Mouse (Mus musculus): Measurements from ENCODE around the gene Man1a. TPM values are rescaled to one million over a fixed set of nuclear protein-coding genes. Genes with fewer than 3 reads are reported as not detected.
A peak's percentile ranks its signal among the peaks of the same experiment; 100 is the strongest.

Gene Man1a
- polyA plus RNA-seq, 1 experiment from 2014 or later, result 12.6 TPM

DNA sequence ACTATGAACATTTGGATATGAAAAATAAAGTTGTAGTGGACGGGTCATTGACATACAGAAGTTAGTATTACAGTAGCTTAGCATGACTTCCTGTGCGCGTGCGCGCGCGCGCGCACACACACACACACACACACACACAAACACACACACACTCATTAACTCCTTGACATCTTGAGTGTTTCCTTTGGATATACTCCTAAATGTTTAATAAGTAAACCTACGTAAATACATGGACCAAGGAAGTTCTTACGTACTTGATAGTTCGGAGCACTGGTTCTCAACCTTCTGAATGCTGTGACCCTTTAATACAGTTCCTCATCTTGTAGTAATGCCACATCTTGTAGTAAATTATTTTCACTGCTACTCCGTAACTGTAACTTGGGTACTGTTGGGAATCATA, 79.1 kb downstream of the Man1a start:
- WGBS, result 94% methylated on average over 13 of the region's 13 CpGs
- H3K4me3 ChIP-seq (ENCODE audit: low read depth, low read length), result no peak overlapping the region
- no peak overlapping the region for H3K4me2 ChIP-seq
- H3K27ac ChIP-seq (ENCODE audit: low read depth, low read length), result no peak overlapping the region
- ATAC-seq (replicated peaks; ENCODE audit: low FRiP score) (no peak), DNase-seq (ENCODE audit: low spot score) (no peak)
- H3K4me1 ChIP-seq (replicated peaks; ENCODE audit: control insufficient read depth, insufficient read depth, low read length), result no peaks in the 10 kb centered on the region
- H3K36me3 ChIP-seq (ENCODE audit: control insufficient read depth, insufficient read depth, low read length), result no peaks in the 10 kb centered on the region
- H3K27me3 ChIP-seq (replicated peaks; ENCODE audit: control insufficient read depth, insufficient read depth, low read length), result no peaks in the 10 kb centered on the region
- H3K9me3 ChIP-seq (ENCODE audit: control insufficient read depth, low read length), result no peaks in the 10 kb centered on the region
- no peak overlapping the region for H3K9ac ChIP-seq (ENCODE audit: low read depth, low read length)

DNA sequence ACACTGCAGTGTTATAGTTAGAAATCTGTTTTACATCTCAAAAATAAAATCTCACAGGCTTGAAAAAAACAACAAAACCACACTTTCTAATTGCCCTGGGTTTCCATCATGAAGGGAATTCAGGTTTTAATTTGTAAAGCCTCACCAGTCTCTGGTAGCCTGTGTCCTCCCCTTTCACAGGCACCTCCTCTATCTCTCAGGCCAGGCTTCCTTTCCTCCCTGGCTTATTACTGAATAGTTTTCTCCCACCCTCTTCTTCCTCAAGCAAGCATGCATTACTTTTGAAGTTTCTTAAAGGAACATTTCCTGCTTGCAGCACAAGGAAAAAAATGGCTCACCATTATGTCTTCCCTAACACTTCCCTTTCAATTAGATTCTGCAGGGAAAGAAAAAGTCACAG, 80.2 kb downstream of the Man1a start:
- Histone ChIP-seq H3K4me2 (no peak overlapping the region), H3K27ac (ENCODE audit: low read depth, low read length) (peak overlapping the region; percentile 19; the same call in 1 of the 2 replicates), H3K27me3 (replicated peaks; ENCODE audit: control insufficient read depth, insufficient read depth, low read length) (no peaks in the 10 kb centered on the region), H3K4me1 (replicated peaks; ENCODE audit: control insufficient read depth, insufficient read depth, low read length) (no peaks in the 10 kb centered on the region), H3K9me3 (ENCODE audit: control insufficient read depth, low read length) (no peaks in the 10 kb centered on the region), H3K4me3 (ENCODE audit: low read depth, low read length) (no peak overlapping the region), H3K36me3 (ENCODE audit: control insufficient read depth, insufficient read depth, low read length) (no peaks in the 10 kb centered on the region), H3K9ac (ENCODE audit: low read depth, low read length) (no peak overlapping the region)
- ATAC-seq (replicated peaks; ENCODE audit: low FRiP score) (no peak), DNase-seq (ENCODE audit: low spot score) (no peak)

DNA sequence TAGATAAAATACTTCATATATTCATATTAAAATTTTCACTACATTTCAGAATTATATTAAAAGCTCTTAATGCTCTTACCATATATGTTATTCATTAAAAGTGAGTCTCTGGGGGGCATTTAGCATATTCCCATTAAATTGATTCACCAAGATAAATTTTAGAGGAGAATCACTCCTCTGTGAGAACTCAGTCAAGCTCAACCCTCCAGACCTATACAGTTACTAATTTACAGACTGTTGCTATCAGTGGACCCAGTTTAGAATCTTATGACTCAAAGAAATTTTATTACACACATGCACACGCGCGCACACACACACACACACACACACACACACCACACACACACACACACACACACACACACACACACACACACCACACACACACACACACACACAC, 81.8 kb downstream of the Man1a start:
- H3K4me1 ChIP-seq (replicated peaks; ENCODE audit: control insufficient read depth, insufficient read depth, low read length), result no peaks in the 10 kb centered on the region
- H3K27ac ChIP-seq (ENCODE audit: low read depth, low read length), result no peak overlapping the region
- H3K4me2 ChIP-seq, result no peak overlapping the region
- H3K9me3 ChIP-seq (ENCODE audit: control insufficient read depth, low read length), result no peaks in the 10 kb centered on the region
- WGBS, result 100% methylated on average over 3 of the region's 3 CpGs
- DNase-seq (ENCODE audit: low spot score) (no peak), ATAC-seq (replicated peaks; ENCODE audit: low FRiP score) (no peak)
- H3K9ac ChIP-seq (ENCODE audit: low read depth, low read length), result no peak overlapping the region
- no peak overlapping the region for H3K4me3 ChIP-seq (ENCODE audit: low read depth, low read length)
- H3K27me3 ChIP-seq (replicated peaks; ENCODE audit: control insufficient read depth, insufficient read depth, low read length), result no peaks in the 10 kb centered on the region
- no peaks in the 10 kb centered on the region for H3K36me3 ChIP-seq (ENCODE audit: control insufficient read depth, insufficient read depth, low read length)

DNA sequence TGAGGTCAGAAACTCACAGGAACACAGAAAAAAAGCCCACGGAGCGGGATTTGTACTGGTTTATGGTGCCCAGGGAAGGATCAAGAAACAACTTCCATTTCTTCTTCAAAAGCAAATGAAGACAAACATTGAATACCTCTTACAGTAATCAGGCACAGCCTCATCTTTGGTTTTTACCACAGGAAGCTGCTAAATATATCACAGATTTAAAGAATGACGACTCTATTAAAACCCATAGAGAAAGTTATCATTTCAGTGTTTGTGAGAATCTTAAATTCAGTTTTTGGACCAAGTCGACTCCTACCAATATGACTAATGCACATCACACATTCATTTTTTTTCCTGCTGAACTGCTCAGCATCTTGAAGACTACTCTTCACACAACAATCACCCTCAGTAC, 86.0 kb downstream of the Man1a start:
- H3K4me1 ChIP-seq (replicated peaks; ENCODE audit: control insufficient read depth, insufficient read depth, low read length), result no peaks in the 10 kb centered on the region
- whole genome bisulfite sequencing, result 61% methylated on average over 4 of the region's 4 CpGs
- H3K4me2 ChIP-seq, result no peak overlapping the region
- no peak overlapping the region for H3K9ac ChIP-seq (ENCODE audit: low read depth, low read length)
- no peak for DNase-seq (ENCODE audit: low spot score)
- no peak overlapping the region for H3K4me3 ChIP-seq (ENCODE audit: low read depth, low read length)
- no peaks in the 10 kb centered on the region for H3K36me3 ChIP-seq (ENCODE audit: control insufficient read depth, insufficient read depth, low read length)
- no peaks in the 10 kb centered on the region for H3K27me3 ChIP-seq (replicated peaks; ENCODE audit: control insufficient read depth, insufficient read depth, low read length)
- no peak overlapping the region for H3K27ac ChIP-seq (ENCODE audit: low read depth, low read length)
- no peak for ATAC-seq (replicated peaks; ENCODE audit: low FRiP score)
- no peaks in the 10 kb centered on the region for H3K9me3 ChIP-seq (ENCODE audit: control insufficient read depth, low read length)

DNA sequence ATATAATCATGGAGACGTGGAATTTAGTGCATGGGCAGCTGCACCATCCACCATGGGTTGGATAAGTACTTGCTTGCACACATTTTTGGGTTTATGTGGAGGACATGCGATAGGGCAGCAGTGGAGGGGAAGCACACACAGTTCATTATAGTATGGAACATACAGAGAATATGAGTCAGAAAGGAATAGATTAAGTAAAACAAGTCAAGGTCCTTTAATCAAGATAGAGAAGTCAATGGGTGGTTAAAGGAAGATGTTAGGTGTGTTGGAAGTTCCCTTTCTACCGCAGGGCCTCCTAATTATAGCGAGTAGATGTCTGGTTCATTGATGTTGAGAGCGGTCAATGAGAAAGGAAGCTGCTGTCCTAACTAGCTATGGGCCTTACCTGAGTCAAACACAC, 91.5 kb downstream of the Man1a start:
- ATAC-seq (replicated peaks; ENCODE audit: low FRiP score), result no peak
- Histone ChIP-seq H3K9ac (ENCODE audit: low read depth, low read length) (no peak overlapping the region), H3K27ac (ENCODE audit: low read depth, low read length) (no peak overlapping the region), H3K4me2 (no peak overlapping the region), H3K36me3 (ENCODE audit: control insufficient read depth, insufficient read depth, low read length) (no peaks in the 10 kb centered on the region), H3K27me3 (replicated peaks; ENCODE audit: control insufficient read depth, insufficient read depth, low read length) (no peaks in the 10 kb centered on the region), H3K9me3 (ENCODE audit: control insufficient read depth, low read length) (no peaks in the 10 kb centered on the region), H3K4me3 (ENCODE audit: low read depth, low read length) (no peak overlapping the region), H3K4me1 (replicated peaks; ENCODE audit: control insufficient read depth, insufficient read depth, low read length) (no peaks in the 10 kb centered on the region)
- WGBS, result 92% methylated on average over 5 of the region's 5 CpGs
- DNase-seq (ENCODE audit: low spot score), result no peak

DNA sequence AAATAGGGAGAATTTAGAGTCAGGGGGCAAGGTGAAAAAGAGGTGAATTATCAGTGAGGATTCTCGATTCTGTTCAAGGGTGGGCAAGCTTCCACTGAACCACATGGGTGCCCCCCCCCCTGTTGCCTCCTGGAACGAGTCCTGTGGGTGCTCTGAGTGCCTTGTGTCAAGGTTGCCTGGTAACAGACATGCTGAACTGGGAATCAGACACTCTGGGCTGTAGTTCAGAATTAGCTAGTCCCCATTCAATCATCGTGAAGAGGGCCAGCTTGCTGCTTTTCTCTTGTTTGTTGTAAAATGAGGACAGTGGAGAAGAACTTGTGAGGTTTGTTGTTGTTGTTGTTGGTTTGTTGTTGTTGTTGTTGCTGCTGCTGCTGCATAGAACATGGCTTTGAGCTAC, 92.3 kb downstream of the Man1a start:
- Histone ChIP-seq H3K27ac (ENCODE audit: low read depth, low read length) (no peak overlapping the region), H3K36me3 (ENCODE audit: control insufficient read depth, insufficient read depth, low read length) (no peaks in the 10 kb centered on the region), H3K9me3 (ENCODE audit: control insufficient read depth, low read length) (no peaks in the 10 kb centered on the region), H3K4me1 (replicated peaks; ENCODE audit: control insufficient read depth, insufficient read depth, low read length) (no peaks in the 10 kb centered on the region), H3K27me3 (replicated peaks; ENCODE audit: control insufficient read depth, insufficient read depth, low read length) (no peaks in the 10 kb centered on the region), H3K9ac (ENCODE audit: low read depth, low read length) (no peak overlapping the region), H3K4me3 (ENCODE audit: low read depth, low read length) (no peak overlapping the region), H3K4me2 (no peak overlapping the region)
- ATAC-seq (replicated peaks; ENCODE audit: low FRiP score) (no peak), DNase-seq (ENCODE audit: low spot score) (no peak)
- 72% methylated on average over 3 of the region's 3 CpGs for WGBS

DNA sequence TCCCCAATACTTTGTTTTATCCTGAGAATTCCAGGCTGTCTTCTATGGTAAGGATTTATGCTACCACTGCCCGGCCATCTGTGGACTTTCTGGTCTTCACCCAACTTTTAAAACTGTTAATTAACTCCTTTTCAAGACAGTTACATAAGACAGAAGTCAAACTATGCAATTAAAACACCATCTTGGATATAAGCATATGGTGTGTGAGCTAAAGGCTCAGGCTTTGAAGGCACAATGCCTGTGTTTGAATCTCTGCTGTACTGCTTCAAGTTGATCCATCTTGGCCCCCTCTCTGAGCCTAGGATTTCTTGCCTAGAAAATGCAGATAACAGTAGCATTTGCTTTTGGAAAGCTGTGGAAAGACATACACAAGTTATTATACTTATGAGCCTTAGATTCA, 97.8 kb downstream of the Man1a start:
- H3K27me3 ChIP-seq (replicated peaks; ENCODE audit: control insufficient read depth, insufficient read depth, low read length), result no peaks in the 10 kb centered on the region
- no peaks in the 10 kb centered on the region for H3K9me3 ChIP-seq (ENCODE audit: control insufficient read depth, low read length)
- WGBS, result 79% methylated on average over 1 of the region's 1 CpGs
- DNase-seq (ENCODE audit: low spot score), result no peak
- no peak overlapping the region for H3K27ac ChIP-seq (ENCODE audit: low read depth, low read length)
- ATAC-seq (replicated peaks; ENCODE audit: low FRiP score), result no peak
- H3K4me2 ChIP-seq, result no peak overlapping the region
- no peak overlapping the region for H3K9ac ChIP-seq (ENCODE audit: low read depth, low read length)
- no peaks in the 10 kb centered on the region for H3K4me1 ChIP-seq (replicated peaks; ENCODE audit: control insufficient read depth, insufficient read depth, low read length)
- no peaks in the 10 kb centered on the region for H3K36me3 ChIP-seq (ENCODE audit: control insufficient read depth, insufficient read depth, low read length)
- H3K4me3 ChIP-seq (ENCODE audit: low read depth, low read length), result no peak overlapping the region

DNA sequence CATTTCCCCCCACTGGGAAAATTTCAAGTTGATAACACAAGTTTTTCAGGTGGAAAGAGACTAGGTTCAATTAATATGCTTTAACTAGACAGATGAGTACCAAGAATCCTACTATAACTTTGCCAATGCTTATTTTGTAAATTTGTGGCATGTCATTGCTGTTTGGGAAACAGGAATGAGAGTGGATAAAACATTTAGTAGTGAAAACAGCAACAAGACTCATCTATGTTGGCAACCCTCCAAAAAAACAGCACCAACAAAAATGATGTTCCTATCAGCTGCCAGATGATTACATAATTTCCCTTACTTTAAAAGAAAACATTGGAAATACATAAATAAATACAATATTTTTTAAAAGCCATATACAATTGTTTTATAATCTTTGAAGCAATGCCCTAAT, 102.2 kb downstream of the Man1a start:
- Histone ChIP-seq H3K4me2 (no peak overlapping the region), H3K27ac (ENCODE audit: low read depth, low read length) (no peak overlapping the region), H3K27me3 (replicated peaks; ENCODE audit: control insufficient read depth, insufficient read depth, low read length) (no peaks in the 10 kb centered on the region), H3K9ac (ENCODE audit: low read depth, low read length) (no peak overlapping the region), H3K4me1 (replicated peaks; ENCODE audit: control insufficient read depth, insufficient read depth, low read length) (no peaks in the 10 kb centered on the region), H3K36me3 (ENCODE audit: control insufficient read depth, insufficient read depth, low read length) (no peaks in the 10 kb centered on the region), H3K4me3 (ENCODE audit: low read depth, low read length) (no peak overlapping the region), H3K9me3 (ENCODE audit: control insufficient read depth, low read length) (no peaks in the 10 kb centered on the region)
- DNase-seq (ENCODE audit: low spot score) (no peak), ATAC-seq (replicated peaks; ENCODE audit: low FRiP score) (no peak)

DNA sequence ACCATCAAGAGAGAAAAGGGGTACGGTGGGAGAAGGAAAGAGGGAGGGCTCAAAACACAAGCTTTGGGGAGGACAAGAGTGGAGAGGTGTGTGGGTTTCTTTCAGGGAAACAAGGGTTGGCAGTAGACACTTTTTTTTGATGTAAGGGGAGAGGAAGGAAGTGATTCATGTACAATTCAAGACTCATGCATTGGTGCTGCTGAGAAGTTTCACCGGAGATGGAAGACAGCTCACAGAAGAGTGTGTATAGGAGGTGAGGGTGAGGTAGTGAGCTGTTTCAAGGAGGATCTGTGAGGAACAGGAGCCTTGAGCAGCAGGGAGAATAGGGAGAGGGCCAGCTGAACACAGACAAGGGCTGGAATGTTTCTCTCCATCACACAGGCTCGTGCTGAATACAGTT, 116.7 kb downstream of the Man1a start:
- Histone ChIP-seq H3K4me2 (no peak overlapping the region), H3K9ac (ENCODE audit: low read depth, low read length) (no peak overlapping the region), H3K9me3 (ENCODE audit: control insufficient read depth, low read length) (no peaks in the 10 kb centered on the region), H3K36me3 (ENCODE audit: control insufficient read depth, insufficient read depth, low read length) (no peaks in the 10 kb centered on the region), H3K27ac (ENCODE audit: low read depth, low read length) (no peak overlapping the region), H3K27me3 (replicated peaks; ENCODE audit: control insufficient read depth, insufficient read depth, low read length) (no peaks in the 10 kb centered on the region), H3K4me3 (ENCODE audit: low read depth, low read length) (no peak overlapping the region), H3K4me1 (replicated peaks; ENCODE audit: control insufficient read depth, insufficient read depth, low read length) (no peaks in the 10 kb centered on the region)
- WGBS, result 73% methylated on average over 3 of the region's 3 CpGs
- no peak for DNase-seq (ENCODE audit: low spot score)
- ATAC-seq (replicated peaks; ENCODE audit: low FRiP score), result no peak

Measured in liver, embryonic 11.5 days (tissue).